Mouse (Mus musculus) stomach, postnatal 0 days (tissue): ENCODE measurements around the gene Lrriq4. TPM values are rescaled to one million over a fixed set of nuclear protein-coding genes. Genes with fewer than 3 reads are reported as not detected.

Experiments used
- ATAC-seq: fragments of 200-750 bp; cut with Nextera tagmentation; 2 replicates; pipeline ENCODE4 v1.8.0; 2017; ENCODE audit not compliant: low FRiP score, low TSS enrichment
- DNase-seq: peaks from one replicate; pipeline ENCODE4 v3.0.0-alpha.2; 2016; ENCODE audit warnings: low spot score
- H3K27ac ChIP-seq: fragments of 300-500 bp; sonication (generic); replicated peaks from 2 replicates; pipeline ENCODE4 v1.5.1; 2014; ENCODE audit warnings: mild to moderate bottlenecking, control low read depth
- H3K27me3 ChIP-seq: fragments of 300-500 bp; sonication (generic); 2 replicates; pipeline ENCODE4 v1.6.1; 2014; ENCODE audit warnings: low read length; ENCODE audit not compliant: control insufficient read depth, insufficient read depth
- H3K36me3 ChIP-seq: fragments of 300-500 bp; sonication (generic); 2 replicates; pipeline ENCODE4 v1.6.1; 2014; ENCODE audit warnings: low read length, mixed read lengths; ENCODE audit not compliant: control insufficient read depth, insufficient read depth
- H3K4me1 ChIP-seq: fragments of 300-500 bp; sonication (generic); replicated peaks from 2 replicates; pipeline ENCODE4 v1.6.1; 2014; ENCODE audit warnings: antibody characterized with exemption; ENCODE audit not compliant: control insufficient read depth, insufficient read depth
- H3K4me2 ChIP-seq: fragments of 300-500 bp; sonication (generic); replicated peaks from 2 replicates; pipeline ENCODE4 v1.6.1; 2014; ENCODE audit warnings: low read depth, mild to moderate bottlenecking, control low read depth, moderate library complexity
- H3K4me3 ChIP-seq: fragments of 300-500 bp; sonication (generic); 2 replicates; pipeline ENCODE4 v1.5.1; 2014; ENCODE audit warnings: low read depth, low read length, control low read depth
- H3K9ac ChIP-seq: fragments of 300-500 bp; sonication (generic); 2 replicates; pipeline ENCODE4 v1.6.1; 2014; ENCODE audit warnings: mild to moderate bottlenecking, low read length, control low read depth, mixed read lengths
- H3K9me3 ChIP-seq: fragments of 300-500 bp; sonication (generic); 2 replicates; pipeline ENCODE4 v1.6.1; 2016; ENCODE audit warnings: low read length; ENCODE audit not compliant: control insufficient read depth
- CTCF ChIP-seq: IDR thresholded peaks from 2 replicates; pipeline ENCODE4 v1.5.1; 2016; ENCODE audit warnings: antibody characterized with exemption, low read depth, mild to moderate bottlenecking, moderate library complexity
- EP300 ChIP-seq: optimal IDR thresholded peaks from 2 replicates; pipeline ENCODE3; 2016; ENCODE audit warnings: antibody characterized with exemption
- WGBS: fragments of 180-500 bp; shearing (Covaris S2); extraction: QIAGEN DNeasy Blood & Tissue Kit; methylation state at CpG from one replicate; pipeline ENCODE4 v1.1.7; 2014; 5-methylcytosine and 5-hydroxymethylcytosine counted together
- polyA plus RNA-seq: library from polyadenylated mRNA; unstranded; fragments of >200 nt; fragmentation: Nextera tagmentation; extraction: Ambion mirVana; gene quantifications from 2 replicates; pipeline ENCODE4 v1.2.1, GENCODE M21; 2015

Gene Lrriq4
- polyA plus RNA-seq, result 0.10 TPM in 1 of 2 replicates, not detected in the other

DNA sequence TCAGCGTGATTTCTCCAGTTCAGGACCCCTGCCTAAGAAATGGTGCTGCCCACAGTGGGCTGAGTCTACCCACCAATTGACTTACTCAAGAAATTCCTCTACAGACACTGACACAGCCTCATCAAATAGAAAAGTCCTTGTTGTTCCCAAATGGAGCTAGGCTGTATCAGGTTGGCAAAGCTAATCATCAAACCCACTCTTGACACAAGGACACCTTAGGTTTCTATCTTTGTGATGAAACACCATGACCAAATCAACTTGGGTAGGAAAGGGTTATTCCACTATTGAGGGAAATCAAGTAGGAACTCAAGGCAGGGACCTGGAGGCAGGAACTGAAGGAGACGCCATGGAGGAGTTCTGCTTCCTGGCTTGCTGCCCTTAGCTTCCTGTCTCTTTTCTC lies at the start of gene Lrriq4:
TSS of gene Lrriq4 (plus strand) at position 301 of the 400 bp plus-strand sequence.
- Histone ChIP-seq H3K4me3 (no peak within 1 kb of the TSS), H3K9ac (no peak within 1 kb of the TSS), H3K27ac (no peak within 1 kb of the TSS), H3K27me3 (no peaks in the 10 kb centered on the region), H3K4me2 (no peak within 1 kb of the TSS), H3K36me3 (no peaks in the 10 kb centered on the region), H3K9me3 (no peaks in the 10 kb centered on the region), H3K4me1 (no peaks in the 10 kb centered on the region)
- 70% methylated on average over 2 of the region's 2 CpGs for WGBS
- no peak for DNase-seq
- TF ChIP-seq EP300 (no peak), CTCF (no peak)
- no peak for ATAC-seq

DNA sequence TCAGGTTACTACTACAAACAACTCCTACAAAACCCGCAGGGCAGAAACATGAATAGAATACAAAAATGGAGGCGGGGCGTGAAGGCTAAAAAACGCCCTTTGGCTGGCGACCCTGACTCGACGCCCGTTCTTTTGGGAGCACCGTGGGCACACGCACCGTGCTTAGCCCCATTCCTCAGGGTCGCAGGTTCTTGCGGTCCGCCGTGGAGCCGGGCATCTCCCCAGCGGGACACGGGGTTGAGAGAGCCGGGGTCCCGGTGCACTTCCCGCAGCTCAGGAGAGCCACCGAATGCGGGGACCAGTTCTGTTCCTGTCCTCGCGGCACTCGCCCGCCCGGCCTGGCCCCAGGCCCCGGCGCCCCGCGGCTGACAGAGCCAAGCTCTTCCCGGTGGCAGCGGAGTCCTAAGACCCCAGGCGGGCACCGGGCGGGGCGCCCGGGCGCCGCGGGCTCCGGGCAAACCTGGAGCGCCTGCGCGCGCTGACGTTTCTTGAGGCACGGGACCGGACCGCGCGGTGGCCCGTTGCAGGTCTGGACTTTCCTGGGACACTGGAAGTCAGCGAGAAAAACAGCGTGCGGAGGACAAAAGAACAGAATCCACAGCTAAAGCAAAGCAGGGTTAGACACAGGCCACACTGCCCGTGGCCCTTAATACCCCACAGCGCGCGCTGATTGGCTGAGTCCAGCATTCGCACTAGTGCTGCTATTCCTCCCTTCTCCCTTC lies 49.0 kb upstream of the Lrriq4 start:
- peak overlapping the region; percentile 76 for H3K9ac ChIP-seq
- no peaks in the 10 kb centered on the region for H3K27me3 ChIP-seq
- TF ChIP-seq CTCF, result no peak
- no peak for TF ChIP-seq EP300
- H3K27ac ChIP-seq, result no peak overlapping the region
- no peaks in the 10 kb centered on the region for H3K9me3 ChIP-seq
- no peaks in the 10 kb centered on the region for H3K36me3 ChIP-seq
- peak overlapping the region; percentile 79 for H3K4me3 ChIP-seq
- H3K4me1 ChIP-seq, result peaks cover 5% of the 10 kb centered on the region; the same call in 1 of the 2 replicates
- ATAC-seq, result peak; percentile 33; the same call in 1 of the 2 replicates
- WGBS, result under 1% methylated on average over 57 of the region's 62 CpGs
- peak overlapping the region; percentile 91 for H3K4me2 ChIP-seq
- DNase-seq, result peak; percentile 58

- Histone ChIP-seq H3K9ac (no peak overlapping the region), H3K4me1 (peaks cover 5% of the 10 kb centered on the region; the same call in 1 of the 2 replicates), H3K9me3 (no peaks in the 10 kb centered on the region), H3K4me3 (no peak overlapping the region), H3K27ac (no peak overlapping the region), H3K36me3 (no peaks in the 10 kb centered on the region), H3K4me2 (no peak overlapping the region), H3K27me3 (no peaks in the 10 kb centered on the region)
- no peak for ATAC-seq
- TF ChIP-seq CTCF (no peak), EP300 (no peak)
- DNase-seq, result no peak
- WGBS, result 74% methylated on average over 7 of the region's 7 CpGs
Measured at GRCm38 (mm10) chr3:30597271-30597670, 47.0 kb upstream of the Lrriq4 start.

DNA sequence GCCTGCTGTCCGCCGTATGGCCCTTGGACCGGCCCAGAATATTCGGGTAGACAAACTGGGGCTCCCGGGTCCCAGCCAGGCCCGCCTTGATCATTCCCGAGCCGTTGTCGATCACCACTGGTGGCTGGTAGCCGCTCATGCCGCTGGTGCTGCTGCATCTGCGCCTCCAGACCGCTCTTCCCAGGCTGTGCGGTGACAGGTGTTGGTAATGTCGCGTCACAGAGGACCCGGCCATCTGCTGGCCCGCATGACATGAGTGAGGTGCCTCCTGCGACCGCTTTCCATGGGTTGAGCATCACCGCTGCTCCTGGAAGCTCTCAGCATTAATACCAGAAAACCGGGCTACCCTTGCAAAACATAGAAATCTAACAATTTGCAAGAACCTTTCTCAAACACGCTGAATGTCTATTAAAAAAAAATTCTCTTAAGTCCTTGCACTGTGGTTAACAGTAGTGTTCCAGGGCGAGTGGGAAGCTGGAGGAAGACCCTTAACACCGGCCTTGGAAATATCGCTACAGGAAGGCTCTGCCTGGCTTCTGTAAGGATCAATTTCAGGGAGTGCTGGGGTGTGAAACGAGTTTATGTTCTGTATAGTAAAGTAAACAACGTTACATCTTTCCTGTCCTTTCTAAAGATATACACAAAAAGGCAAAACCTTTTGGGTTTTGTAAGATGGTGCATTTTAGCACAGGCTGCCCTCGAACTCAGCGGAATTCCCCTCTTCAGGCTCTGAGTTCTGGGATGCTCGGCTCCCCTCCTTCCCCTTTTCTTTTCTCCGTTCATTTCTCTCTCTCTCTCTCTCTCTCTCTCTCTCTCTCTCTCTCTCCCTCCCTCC lies 44.4 kb upstream of the Lrriq4 start, which contains the start of gene Actrt3:
TSS of gene Actrt3 (minus strand) at position 229 of the 835 bp plus-strand sequence.
- Histone ChIP-seq H3K4me3 (peak within 1 kb of the TSS; percentile 88), H3K4me2 (peak within 1 kb of the TSS; percentile 75), H3K36me3 (no peaks in the 10 kb centered on the region), H3K9me3 (no peaks in the 10 kb centered on the region), H3K9ac (peak within 1 kb of the TSS; percentile 48), H3K27me3 (no peaks in the 10 kb centered on the region), H3K4me1 (peaks cover 7% of the 10 kb centered on the region; the same call in 1 of the 2 replicates), H3K27ac (peak within 1 kb of the TSS; percentile 70)
- DNase-seq (peak; percentile 40), ATAC-seq (no peak)
- TF ChIP-seq EP300, result no peak
- no peak for TF ChIP-seq CTCF
- 4% methylated on average over 32 of the region's 32 CpGs for WGBS

DNA sequence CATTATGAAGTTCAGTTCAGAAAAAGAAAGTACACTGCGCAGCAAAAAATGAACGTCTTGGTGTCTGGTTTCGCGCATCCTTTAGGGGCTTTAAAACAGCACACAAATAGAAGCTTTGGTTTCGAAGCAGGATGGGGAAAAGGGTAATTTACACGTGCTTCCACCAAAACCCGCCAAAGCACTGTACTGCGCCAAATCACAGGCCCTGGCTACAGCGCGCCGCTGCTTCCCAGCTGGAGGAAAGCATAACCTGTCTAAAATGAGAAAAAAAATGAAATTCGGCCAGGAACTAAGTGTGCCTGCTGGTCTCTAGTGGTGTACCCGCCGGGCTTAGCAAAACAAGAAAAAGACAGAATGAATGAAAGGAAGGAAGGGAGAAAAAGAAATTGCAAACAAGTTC lies 43.6 kb upstream of the Lrriq4 start:
- 1% methylated on average over 14 of the region's 14 CpGs for WGBS
- Histone ChIP-seq H3K9ac (peak overlapping the region; percentile 48), H3K9me3 (no peaks in the 10 kb centered on the region), H3K4me1 (peaks cover 7% of the 10 kb centered on the region; the same call in 1 of the 2 replicates), H3K27me3 (no peaks in the 10 kb centered on the region), H3K4me2 (peak overlapping the region; percentile 75), H3K4me3 (peak overlapping the region; percentile 88), H3K36me3 (no peaks in the 10 kb centered on the region; the same call in 1 of the 2 replicates), H3K27ac (peak overlapping the region; percentile 70)
- DNase-seq (peak; percentile 37), ATAC-seq (no peak)
- TF ChIP-seq CTCF (no peak), EP300 (no peak)
